Mouse (Mus musculus) spleen, adult 2 months (tissue): ENCODE measurements around the gene Fam32a. TPM values are rescaled to one million over a fixed set of nuclear protein-coding genes. Genes with fewer than 3 reads are reported as not detected.
A peak's percentile ranks its signal among the peaks of the same experiment; 100 is the strongest.

ENCODE experiments used
- DNase-seq, 2 experiments: peaks; one replicate each; pipeline versions ENCODE4 v3.0.0 to v3.0.0-alpha.2; 2012 to 2021; ENCODE audit warnings: low spot score in 2 of 2, low read depth in 1 of 2
- H3K27ac ChIP-seq: fragments of 200-500 bp; 2 replicates; pipeline ENCODE4 v1.5.1; 2012; ENCODE audit warnings: low read length, inconsistent platforms; ENCODE audit not compliant: insufficient read depth
- H3K27me3 ChIP-seq: fragments of 200-500 bp; 2 replicates; pipeline ENCODE4 v1.6.1; 2012; ENCODE audit warnings: mild to moderate bottlenecking, moderate library complexity, low read length, inconsistent platforms; ENCODE audit not compliant: control insufficient read depth, insufficient read depth
- H3K36me3 ChIP-seq: fragments of 200-500 bp; 2 replicates; pipeline ENCODE4 v1.6.1; 2012; ENCODE audit warnings: mild to moderate bottlenecking, low read length, inconsistent platforms; ENCODE audit not compliant: control insufficient read depth, insufficient read depth
- H3K4me1 ChIP-seq: fragments of 200-500 bp; 2 replicates; pipeline ENCODE4 v1.6.1; 2011; ENCODE audit warnings: inconsistent platforms; ENCODE audit not compliant: control insufficient read depth, insufficient read depth, insufficient read length
- H3K4me3 ChIP-seq: fragments of 200-500 bp; 2 replicates; pipeline ENCODE4 v1.5.1; 2011; ENCODE audit warnings: mild to moderate bottlenecking, inconsistent platforms; ENCODE audit not compliant: insufficient read depth, insufficient read length; ENCODE audit errors: extremely low read depth
- CTCF ChIP-seq: fragments of 200-500 bp; IDR thresholded peaks from 2 replicates; pipeline ENCODE4 v1.5.1; 2011; ENCODE audit warnings: mild to moderate bottlenecking, inconsistent platforms; ENCODE audit not compliant: insufficient read depth, insufficient read length, insufficient replicate concordance; ENCODE audit errors: extremely low read depth
- POLR2A ChIP-seq: fragments of 200-500 bp; IDR thresholded peaks from 2 replicates; pipeline ENCODE4 v1.6.1; 2011; ENCODE audit warnings: low read depth, low read length, inconsistent platforms
- WGBS: fragments of 180-500 bp; shearing (Covaris S2); methylation state at CpG from one replicate; pipeline ENCODE4 v1.1.7; 2018; 5-methylcytosine and 5-hydroxymethylcytosine counted together
- polyA plus RNA-seq: library from polyadenylated mRNA; depleted of rRNA; stranded (reverse); fragments of >200 nt; gene quantifications from 2 replicates; pipeline ENCODE4 v1.2.3, GENCODE M21; 2012

Fam32a gene
- polyA plus RNA-seq, 1 experiment, result 31.3 TPM

DNA sequence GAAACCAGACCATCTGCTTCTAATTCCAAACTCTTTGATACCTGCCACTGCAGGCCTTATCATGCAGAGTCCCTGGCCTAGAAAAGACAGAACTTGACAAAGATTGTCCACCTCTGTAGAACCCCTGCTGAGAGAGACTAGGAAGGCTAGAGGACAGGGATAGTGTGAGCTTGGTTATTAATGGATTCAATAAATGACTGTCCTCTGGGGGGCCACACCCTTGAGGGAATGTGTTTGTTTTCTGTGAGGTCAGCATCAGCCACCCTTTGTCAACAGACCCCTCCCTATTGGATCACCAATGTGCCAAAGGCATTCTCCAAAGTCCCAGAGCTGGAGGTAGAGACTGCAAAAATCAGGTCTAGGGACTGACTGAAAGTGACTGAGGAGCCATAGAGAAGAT is 27.5 kb upstream of the Fam32a start:
- Histone ChIP-seq H3K4me3 (no peak overlapping the region), H3K4me1 (peaks cover 6% of the 10 kb centered on the region; the same call in 1 of the 2 replicates), H3K27me3 (no peaks in the 10 kb centered on the region), H3K36me3 (peaks cover 19% of the 10 kb centered on the region), H3K27ac (no peak overlapping the region)
- TF ChIP-seq POLR2A (no peak), CTCF (no peak)
- no peak for DNase-seq

DNA sequence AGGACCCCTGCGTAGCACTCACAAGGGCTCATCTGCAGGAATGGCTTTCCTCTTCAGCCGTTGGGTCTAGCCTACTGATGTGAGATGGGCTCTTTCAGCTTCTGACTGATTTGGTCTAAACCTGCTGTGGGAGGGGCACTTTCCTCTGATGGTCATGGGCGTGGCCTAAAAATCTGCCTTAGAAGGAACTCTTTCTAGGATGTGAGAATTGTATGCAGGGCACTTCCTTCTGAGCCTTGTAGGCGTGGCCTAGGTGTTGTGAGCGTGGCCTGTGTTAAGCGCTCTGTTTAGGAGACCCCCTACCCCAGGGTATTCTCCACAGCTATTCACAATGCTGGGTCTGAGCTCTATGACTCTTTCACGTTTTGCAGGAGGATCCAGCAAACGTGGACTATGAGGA is 21.5 kb upstream of the Fam32a start:
- TF ChIP-seq POLR2A, result no peak
- TF ChIP-seq CTCF, result no peak
- Histone ChIP-seq H3K4me1 (no peaks in the 10 kb centered on the region), H3K27ac (no peak overlapping the region), H3K27me3 (no peaks in the 10 kb centered on the region), H3K36me3 (peaks cover 48% of the 10 kb centered on the region), H3K4me3 (no peak overlapping the region)
- 86% methylated on average over 8 of the region's 8 CpGs for WGBS
- no peak for DNase-seq

DNA sequence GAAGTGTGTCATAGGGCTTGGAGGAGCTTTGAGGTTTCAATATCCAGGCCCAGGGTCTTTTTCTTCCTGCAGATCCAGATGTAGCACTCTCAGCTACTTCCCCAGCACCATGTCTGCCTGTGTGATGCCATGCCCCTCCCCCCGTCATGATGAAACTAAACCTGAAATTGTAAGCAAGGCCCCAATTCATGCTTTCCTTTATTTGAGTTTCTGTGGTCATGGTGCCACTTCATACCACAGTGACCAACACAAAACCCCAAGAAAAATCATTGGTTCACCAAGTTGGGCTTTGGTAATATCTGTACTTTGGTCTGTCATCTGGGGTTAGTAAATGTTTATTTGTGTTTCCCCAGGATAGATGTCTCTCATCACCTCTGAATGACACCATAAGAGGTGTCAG is 10.9 kb upstream of the Fam32a start:
- no peak for TF ChIP-seq POLR2A
- no peak for TF ChIP-seq CTCF

DNA sequence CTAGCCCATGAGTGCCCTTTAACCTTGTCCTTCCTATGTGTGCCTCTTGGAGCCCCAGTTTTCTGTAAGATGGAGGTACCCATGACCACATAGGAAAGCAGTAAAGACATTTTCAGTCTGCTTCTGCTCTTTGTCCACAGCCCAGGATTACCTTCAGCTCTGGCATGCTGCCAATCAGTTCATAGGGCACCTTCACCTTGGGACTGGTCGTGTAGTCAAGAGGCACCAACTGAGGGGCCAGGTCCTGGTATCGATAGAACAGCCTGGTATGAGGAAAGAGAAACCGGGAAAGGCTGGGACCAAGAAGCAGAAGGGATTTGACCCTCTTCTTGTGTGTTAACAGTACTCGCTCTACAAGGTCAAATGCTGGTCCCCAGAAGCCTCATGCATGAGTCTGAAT is 9.3 kb upstream of the Fam32a start:
- H3K27me3 ChIP-seq, result no peaks in the 10 kb centered on the region
- no peak for DNase-seq
- peaks cover 21% of the 10 kb centered on the region; the same call in 1 of the 2 replicates for H3K4me1 ChIP-seq
- no peak overlapping the region for H3K27ac ChIP-seq
- H3K4me3 ChIP-seq, result no peak overlapping the region
- WGBS, result 76% methylated on average over 4 of the region's 4 CpGs
- H3K36me3 ChIP-seq, result no peaks in the 10 kb centered on the region
- TF ChIP-seq POLR2A (no peak), CTCF (no peak)

More for the DNA sequence above, 10.9 kb upstream of the Fam32a start:
- 91% methylated on average over 1 of the region's 1 CpGs for WGBS
- DNase-seq, result no peak
- Histone ChIP-seq H3K27me3 (no peaks in the 10 kb centered on the region), H3K27ac (no peak overlapping the region), H3K4me3 (no peak overlapping the region), H3K36me3 (no peaks in the 10 kb centered on the region), H3K4me1 (peaks cover 14% of the 10 kb centered on the region; the same call in 1 of the 2 replicates)

DNA sequence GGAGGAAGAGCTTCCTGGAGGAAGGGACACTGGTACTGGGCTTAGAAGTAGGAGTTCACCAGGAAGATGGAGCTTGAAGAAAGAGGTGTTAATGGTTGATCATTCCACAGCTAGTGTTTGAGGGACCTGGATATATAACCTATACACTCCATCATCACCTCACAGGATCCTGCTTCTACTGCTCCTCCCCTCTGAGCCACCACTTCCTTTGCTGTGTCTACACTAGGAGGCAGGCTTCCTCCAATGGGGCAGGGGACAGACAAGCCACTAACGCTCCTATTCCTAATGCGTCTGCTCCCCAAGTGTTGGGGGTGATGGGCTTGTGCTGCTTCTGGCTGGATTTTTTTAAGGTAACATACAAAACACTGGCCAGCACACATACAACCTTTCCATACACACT is 8.8 kb upstream of the Fam32a start:
- 55% methylated on average over 2 of the region's 2 CpGs for WGBS
- no peaks in the 10 kb centered on the region for H3K27me3 ChIP-seq
- DNase-seq, result no peak
- H3K4me1 ChIP-seq, result peaks cover 24% of the 10 kb centered on the region; the same call in 1 of the 2 replicates
- H3K36me3 ChIP-seq, result no peaks in the 10 kb centered on the region
- H3K27ac ChIP-seq, result no peak overlapping the region
- no peak overlapping the region for H3K4me3 ChIP-seq
- TF ChIP-seq POLR2A (no peak), CTCF (no peak)

DNA sequence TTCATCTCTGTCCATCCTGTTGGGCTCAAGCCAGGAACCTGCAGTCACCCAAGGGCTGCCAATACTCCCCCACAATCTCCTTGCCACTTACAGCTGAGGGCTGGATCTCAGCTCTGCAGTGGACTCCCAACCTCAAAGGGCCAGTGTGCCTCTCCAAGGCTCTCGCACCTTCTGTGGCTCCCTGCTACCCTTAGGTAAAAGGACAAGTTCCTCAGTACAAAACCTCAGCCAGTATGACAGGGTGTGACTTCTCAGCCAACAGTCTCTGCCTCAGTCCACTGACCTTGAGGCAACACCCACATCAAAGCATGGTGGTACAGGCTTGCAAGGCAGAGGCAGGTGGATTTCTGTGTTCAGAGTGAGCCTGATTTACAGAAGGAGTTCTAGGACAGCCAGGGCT is 7.7 kb upstream of the Fam32a start:
- WGBS, result 43% methylated on average over 1 of the region's 1 CpGs
- no peak overlapping the region for H3K4me3 ChIP-seq
- H3K27me3 ChIP-seq, result no peaks in the 10 kb centered on the region
- no peak for TF ChIP-seq POLR2A
- no peak for TF ChIP-seq CTCF
- peak overlapping the region; percentile 61 for H3K27ac ChIP-seq
- DNase-seq, result peak in 1 of 2 experiments; percentile 24
- no peaks in the 10 kb centered on the region for H3K36me3 ChIP-seq
- H3K4me1 ChIP-seq, result peaks cover 29% of the 10 kb centered on the region

DNA sequence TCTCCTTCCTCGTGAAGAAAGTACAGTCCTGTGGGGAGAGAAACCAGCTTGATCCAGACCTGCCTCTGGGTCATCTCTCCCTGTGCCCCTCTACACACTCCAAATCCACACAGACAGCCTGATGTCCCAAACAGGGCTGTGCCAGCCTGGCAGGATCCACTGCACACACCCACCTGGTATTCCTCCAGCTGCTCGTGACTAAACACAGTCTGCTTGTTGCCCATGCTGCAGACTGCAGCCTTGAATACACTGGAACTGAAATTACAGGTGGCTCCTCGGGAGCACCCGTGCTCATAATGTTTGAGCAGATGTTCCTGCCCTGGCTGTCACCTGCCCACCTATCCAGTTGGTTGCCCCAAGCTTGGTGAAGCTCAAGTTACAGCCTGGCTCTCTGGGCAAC is 6.8 kb upstream of the Fam32a start, which contains the start of gene Cib3:
Cib3 (minus strand) TSS at position 87 of the 400 bp plus-strand sequence.
- Histone ChIP-seq H3K4me3 (no peak within 1 kb of the TSS), H3K27me3 (no peaks in the 10 kb centered on the region), H3K27ac (peak within 1 kb of the TSS; percentile 61), H3K4me1 (peaks cover 25% of the 10 kb centered on the region), H3K36me3 (no peaks in the 10 kb centered on the region)
- DNase-seq, result no peak
- WGBS, result 65% methylated on average over 4 of the region's 4 CpGs
- TF ChIP-seq POLR2A (no peak), CTCF (no peak)

DNA sequence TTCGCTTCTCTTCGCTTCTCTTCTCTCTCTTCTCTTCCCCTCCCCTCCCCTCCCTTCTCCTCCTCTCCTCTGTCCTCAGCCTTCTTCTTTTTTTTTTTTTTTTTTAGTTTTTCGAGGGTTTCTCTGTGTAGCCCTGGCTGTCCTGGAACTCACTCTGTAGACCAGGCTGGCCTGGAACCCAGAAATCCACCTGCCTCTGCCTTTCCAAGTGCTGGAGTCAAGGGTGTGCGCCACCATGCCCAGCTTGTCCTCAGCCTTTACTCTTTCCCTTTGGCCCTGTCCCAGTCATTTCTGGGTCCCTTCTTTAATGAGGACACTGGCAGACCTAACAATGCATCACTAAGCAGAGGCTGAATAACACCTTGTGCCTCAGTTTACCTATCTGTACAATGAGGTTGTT is 6.0 kb upstream of the Fam32a start, which contains the start of gene Gm11034:
Gm11034 (minus strand) TSS at position 101 of the 400 bp plus-strand sequence.
- no peaks in the 10 kb centered on the region for H3K27me3 ChIP-seq
- WGBS, result 77% methylated on average over 4 of the region's 4 CpGs
- H3K4me1 ChIP-seq, result peaks cover 25% of the 10 kb centered on the region
- no peak for DNase-seq
- H3K36me3 ChIP-seq, result no peaks in the 10 kb centered on the region
- H3K4me3 ChIP-seq, result no peak within 1 kb of the TSS
- TF ChIP-seq POLR2A (no peak), CTCF (no peak)
- no peak within 1 kb of the TSS for H3K27ac ChIP-seq
